Mouse (Mus musculus): ENCODE data around the gene March8.

The March8 gene

DNA sequence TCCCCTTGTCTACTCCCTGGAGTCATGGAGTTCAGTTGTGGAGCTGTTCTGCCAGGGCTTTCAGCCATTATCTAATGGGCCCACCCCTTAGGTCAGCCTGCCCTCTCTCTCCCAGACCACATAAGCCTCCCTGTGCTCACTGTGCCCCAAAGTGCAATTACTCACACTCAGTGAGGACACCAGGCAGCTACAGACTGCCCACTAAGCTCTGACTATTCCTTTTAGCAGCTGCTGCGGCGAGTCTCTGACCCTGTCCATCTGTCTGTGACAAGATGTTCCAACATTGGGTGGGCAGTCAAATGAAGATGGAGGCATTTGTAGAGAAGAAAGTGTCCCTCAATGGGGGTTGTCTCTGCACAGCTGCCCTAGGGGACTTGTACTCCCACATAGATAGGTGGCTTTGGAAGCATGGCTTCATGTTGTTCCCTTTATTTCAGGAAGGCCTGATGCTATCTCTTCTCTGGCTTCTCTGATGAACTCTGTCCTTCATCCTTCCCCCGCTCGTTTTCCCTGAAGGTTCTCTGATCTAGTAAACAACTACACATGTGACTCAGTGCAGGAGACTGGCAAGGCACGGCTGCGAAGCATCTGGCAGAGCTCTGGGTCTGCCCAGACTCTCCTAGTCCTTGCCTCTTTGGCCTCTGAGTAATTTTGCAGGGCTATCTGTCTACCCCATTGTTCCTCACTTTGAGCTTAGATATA, 70.3 kb downstream of the March8 start:
- DNase-seq (ENCODE audit: inconsistent ontology term), result no peak

DNA sequence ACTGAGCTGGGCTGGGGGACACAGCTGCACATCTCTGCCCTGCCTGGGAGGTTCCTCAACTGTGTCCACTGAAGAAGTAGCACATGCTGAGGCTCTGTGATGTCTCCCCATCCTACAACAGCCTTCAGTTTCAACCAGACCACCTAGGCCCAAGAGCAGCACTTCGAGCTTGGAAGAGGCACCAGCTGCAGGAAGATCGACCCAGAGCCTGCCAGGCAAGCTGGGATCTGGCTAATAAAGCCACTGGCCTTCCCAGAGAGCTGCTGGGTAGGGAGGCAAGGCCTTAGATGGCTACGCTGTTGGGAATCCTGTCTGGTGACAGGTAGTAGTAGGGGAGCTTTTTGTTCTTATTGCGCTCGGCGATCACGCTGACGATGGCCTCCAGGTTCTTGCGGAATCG, 72.6 kb downstream of the March8 start:
- no peak for DNase-seq (ENCODE audit: inconsistent ontology term)

DNA sequence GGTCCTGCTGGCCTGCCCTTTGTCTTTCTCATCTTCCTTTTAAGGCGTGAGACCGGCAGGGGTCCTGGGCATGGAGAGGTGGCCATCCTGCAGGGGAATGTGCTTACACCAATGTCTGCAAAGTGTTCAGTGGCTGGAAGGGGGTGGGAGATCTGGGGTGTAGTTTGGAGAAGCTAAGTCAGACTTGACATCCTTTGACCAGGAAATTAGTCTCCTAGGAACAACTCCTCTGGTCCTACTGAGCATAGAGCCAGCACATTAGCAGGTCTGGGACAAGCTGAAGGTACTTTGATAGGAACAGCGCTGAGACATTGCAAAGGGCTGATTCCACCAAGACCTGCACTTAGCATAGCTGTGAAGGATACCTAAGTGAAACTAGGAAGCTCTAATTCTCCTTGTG, 73.9 kb downstream of the March8 start:
- DNase-seq (ENCODE audit: inconsistent ontology term), result no peak

DNA sequence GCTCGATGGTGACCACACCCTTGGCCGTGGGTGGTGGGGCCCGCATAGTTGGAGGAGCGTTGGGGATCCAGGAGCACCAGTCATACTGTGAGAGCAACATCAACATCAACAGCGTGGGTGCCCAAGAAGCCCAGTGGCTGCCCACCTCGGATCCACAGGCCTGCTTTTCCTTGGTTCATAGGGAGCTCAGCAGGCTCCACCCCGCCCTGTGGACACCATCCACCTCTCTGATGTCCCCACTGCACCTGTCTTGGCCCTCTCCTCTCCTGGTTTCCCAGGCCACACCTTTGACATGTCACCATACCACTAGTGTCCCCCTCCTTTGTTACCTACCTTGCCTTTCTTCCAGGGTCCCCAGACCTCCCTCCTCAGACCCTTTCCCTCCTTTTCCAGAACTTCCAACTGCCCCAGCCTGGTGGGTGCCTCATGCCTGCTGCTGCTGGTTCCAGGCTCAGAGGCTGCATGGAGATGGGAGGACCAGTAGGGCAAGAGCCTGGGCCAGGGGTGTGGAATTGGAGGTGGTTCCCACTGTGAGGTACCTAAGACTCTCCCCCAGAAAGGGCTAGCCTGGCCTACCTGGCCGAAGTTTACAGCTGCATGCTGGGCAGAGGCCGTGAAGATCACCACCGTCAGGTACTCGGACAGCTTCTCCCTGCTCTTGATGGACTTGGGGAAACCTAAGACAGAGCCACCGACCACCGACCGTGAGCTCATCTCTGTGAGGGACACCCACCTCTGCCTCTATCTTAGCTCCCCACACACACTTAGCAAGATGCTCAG, 74.9 kb downstream of the March8 start:
- DNase-seq (ENCODE audit: inconsistent ontology term), result no peak

DNA sequence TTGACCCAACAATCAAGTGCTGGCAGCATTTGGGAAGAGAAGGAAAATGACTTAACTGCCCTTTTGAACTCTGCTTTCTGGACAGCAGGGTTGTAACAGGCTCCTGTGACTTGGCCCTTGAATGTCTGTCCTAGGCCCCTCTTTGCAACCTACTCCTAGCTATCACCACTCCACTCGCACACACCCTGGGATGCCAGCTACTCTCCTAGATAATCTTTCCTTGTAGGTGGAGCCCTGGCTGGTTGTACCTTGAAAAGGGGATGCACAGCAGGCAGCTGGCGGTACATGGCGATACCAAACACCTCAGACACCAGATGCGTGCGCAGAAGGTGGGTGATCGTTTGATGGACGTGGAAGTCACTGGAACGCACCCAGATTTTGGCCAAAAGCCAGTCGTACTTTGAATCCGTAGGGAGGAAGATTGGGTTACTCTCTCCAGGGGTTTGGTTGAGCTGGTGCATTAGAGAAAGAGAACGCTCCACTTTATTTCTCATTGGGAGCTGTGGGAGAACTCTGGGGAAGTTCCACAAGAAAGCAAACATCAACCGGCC, 77.4 kb downstream of the March8 start:
- no peak for DNase-seq (ENCODE audit: inconsistent ontology term)

DNA sequence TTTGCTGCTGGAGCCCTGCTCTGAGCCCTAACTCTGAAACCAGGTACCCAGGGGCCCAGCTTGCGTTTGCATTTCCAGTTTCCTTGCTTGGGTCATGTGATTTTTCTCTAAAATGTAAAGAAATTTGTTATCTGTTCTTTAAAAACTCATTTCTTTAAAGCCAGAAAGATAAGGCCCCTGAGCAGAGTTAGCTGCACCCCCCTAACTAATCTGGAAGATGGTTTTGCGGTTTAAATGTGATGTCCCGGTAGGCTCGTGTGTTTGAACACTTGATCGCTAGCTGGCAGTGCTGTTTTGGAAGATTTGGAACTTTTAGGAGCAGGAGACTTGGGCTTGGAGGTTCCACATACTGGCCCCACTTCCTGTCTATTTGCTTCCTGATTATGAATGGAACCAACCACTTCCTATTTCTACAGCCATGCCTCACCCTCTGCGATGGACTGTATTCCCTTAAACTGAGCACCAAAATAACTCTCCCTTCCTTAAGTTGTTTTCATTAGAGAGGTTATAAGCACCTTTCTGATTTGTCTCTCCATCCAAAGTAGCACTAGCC, 78.3 kb downstream of the March8 start:
- DNase-seq (ENCODE audit: inconsistent ontology term), result no peak

DNA sequence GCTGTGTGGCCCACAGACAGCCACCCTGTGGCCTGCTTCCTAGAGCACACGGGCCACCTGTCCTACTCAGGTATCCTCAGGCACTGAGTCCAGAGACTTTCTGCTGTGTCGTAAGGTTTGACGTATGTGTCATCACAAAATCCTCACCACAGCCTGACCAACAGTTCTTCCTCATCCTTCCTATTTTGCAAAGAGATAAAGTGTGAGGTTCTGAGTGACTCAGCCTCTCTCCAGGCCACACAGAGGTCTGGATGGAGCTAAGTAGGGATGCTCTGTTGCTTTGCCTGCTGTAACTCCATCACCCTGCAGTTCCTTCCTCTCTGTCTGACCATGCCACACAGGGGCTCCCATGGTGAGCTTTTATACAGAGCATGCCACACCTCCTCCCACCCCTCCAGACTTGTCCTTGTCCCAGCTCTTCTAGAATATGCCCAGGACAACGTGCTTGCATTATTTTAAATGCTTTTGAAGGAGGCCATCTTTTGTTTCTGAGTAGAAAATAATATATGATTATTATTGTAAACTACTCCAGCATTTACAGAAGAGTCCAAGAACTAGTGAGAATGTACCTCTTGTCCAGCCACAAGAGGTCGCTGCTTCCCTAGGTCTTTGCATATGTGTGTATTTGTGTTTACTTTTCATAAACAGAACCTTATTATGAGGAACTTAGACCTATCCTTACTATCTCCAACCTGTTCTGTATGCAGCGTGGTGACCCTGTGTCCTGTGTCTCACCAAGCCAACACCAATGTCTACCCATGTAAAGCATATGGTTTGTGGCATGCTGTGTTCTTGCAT, 79.9 kb downstream of the March8 start:
- no peak for DNase-seq (ENCODE audit: inconsistent ontology term)

DNA sequence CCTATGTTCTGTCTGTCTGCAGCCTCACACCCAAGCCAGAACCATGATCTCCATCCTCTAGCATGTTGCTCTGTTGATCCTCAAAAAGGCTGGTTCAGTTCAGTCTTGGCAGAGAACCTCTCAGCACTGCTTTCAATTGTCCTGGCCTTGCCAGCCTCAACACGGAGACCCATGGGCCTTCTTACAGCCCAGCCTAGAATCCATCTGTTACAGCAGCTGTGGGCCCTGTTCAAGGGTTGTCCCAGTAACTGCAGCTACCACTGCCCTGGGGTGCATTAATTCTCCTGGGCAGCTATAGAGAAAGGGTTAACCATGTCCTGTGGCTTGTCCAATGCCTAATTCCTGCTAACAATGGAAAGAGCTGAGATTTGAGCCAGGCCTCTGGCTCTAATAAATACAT, 80.7 kb downstream of the March8 start:
- DNase-seq (ENCODE audit: inconsistent ontology term), result no peak

DNA sequence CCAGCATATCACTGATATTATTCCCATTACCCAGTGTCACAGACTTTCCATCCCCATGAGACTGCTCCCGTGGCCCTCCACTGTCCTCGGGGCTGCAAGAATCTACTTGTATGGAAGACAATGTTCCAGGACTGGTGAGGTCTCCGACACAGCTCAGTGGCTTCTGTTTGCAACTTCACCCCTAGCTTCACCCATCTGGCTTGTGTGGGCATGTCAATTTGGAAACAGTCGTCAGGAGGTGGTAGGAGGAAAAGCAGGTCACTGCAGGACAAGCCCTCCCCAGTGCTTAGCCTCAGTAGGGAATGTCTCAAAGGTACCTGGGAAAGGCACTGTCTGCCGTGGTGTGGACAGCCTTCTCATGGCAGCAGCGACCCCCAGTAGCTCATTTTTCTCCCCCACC, 81.9 kb downstream of the March8 start:
- no peak for DNase-seq (ENCODE audit: inconsistent ontology term)

DNA sequence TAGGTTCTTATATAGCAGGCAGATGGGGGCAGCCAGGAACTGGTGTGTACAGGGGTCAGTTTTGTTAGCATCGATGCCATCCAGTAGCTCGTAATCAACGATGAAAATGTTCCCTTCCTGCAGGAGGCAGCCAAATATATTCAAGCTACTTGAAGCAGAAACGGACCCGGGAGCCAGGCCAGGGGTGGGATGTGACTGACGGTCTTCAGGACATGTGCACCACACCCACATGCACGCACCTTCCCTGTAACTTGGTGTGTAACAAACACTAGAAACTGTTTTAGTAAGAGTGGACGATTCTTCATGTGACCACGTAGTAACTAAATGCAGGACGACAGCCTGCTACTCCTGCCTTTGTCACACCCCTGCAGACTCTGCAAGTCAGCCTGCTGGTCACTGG, 82.4 kb downstream of the March8 start:
- DNase-seq (ENCODE audit: inconsistent ontology term), result no peak

DNA sequence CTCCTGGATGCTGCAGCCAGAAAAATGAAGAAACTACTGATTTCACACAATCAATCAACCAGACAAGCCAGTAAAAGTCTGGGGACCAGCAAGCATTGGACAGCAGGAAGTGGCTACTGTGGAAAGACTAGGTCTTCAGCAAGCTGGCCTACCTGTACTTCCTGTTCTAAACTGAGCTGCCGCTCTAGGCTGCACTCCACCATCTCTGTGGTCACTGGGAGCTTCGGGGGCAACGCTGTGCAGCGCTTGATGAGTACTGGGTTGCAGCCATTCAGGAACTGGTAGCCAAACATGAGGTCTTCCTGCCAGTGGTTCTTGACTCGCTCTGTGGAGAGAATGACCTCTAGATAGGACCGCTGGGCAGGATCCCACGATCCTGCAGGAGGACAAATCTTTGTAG, 85.2 kb downstream of the March8 start:
- DNase-seq (ENCODE audit: inconsistent ontology term), result no peak

DNA sequence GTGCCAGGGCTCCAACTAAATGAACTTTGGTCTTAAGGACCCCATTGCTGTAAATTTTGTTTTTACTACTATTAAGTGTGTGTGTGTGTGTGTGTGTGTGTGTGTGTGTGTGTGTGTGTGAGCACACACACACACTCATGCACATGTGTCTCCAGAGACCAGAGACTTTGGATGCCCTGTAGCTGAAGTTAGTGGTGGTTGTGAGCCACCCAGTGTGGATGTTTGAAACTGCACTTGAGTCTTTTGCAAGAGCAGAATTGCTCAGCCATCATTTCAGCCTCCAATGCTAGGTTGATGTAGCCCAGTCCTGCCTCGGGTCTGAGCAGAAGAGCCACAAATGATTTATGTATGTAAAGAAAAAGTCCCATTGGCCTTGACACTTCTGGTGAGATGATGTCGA, 85.8 kb downstream of the March8 start:
- no peak for DNase-seq (ENCODE audit: inconsistent ontology term)

DNA sequence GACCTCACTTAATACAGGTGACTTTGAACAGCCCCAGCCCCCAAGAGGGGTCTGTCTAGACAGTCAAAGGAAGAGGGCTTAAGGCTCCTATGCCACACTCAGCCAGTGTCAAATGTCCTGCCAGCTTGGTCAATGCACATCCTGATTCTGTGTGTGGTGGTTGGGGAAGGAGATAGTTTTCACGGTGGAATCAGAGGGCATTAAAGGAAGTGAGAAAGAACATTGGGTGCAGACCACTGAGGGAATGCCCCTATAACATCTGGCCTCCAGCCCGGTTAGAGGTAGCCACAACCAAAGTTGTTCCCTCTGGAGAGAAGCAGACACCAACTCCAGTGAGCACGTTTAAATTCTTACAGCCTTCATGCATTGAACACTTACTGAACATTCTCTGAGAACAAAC, 89.7 kb downstream of the March8 start:
- DNase-seq (ENCODE audit: inconsistent ontology term), result no peak

DNA sequence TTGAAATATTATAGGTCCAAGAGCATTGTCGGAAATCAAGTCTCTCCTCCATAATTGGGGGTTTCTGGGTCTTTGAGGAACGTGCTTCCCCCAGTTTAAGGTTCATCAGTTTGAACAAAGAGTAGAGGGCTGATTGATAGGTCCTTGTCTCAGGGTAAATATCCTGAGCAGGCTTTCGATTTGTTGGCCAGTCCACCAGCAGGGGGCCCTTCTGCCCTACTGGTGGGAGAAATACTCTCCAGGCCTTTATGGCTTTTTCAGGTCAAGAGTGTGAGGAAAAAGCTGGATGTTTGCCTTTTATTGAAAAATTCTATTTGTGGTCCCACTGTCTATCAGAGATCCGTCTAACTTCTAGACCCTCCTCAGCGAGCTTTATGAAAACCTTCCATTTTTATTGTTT, 90.5 kb downstream of the March8 start:
- DNase-seq (ENCODE audit: inconsistent ontology term), result no peak

DNA sequence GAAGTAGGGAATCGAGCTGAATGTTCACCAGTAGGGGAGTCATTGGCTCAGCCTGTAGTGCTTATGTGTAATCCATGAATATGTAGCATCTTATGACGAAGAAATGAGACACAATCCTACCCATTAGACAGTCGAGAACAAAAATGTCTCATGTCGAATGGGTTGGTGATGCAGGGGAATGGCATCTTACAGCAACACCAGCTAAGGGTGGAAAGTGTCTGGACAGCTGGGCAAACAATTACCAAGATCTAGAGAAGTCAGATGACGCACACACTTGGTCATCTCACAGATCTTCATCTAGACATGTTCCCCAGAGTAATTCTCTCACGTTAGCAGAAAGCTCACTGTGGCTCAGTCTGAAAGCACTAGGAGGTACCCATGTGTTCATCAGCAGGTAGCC, 101.0 kb downstream of the March8 start:
- DNase-seq (ENCODE audit: inconsistent ontology term), result no peak

DNA sequence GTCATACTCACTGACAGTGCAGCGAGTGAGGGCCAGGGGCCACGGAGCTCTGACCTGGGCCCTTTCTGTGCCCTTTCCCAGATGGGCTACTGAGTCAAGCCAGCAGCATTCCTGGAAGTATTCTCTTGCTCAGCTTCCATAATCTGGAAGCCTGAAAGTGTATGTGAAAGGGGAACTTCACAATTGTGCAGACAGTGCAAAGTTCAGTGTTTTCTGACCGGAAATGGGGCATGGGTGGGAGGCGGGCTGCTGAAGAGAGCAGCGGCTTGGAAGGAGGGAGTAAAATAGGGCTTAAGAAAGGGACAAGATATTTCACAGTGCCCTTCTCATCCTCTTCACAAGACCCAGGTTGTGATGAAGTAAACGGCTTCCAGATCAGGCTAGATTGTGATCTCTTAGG, 101.7 kb downstream of the March8 start:
- no peak for DNase-seq (ENCODE audit: inconsistent ontology term)

DNA sequence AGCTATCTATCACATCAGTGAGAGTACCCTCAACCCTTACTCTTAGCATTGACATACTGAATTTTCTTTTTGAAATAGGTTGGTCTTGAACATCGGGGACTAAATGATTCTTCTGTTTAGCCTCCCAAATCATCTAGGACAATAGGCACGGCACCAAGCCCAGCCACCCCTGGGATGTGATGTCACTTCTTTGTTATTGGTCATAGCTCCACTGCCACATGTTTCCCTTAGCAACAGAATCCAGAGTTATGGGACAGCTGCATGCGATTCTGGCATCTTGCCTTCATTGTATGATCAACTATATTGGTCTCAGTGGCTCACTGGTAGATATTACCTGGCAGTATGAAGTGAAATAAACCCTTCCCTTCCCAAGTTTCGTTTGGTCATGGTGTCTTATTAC, 102.6 kb downstream of the March8 start:
- no peak for DNase-seq (ENCODE audit: inconsistent ontology term)

DNA sequence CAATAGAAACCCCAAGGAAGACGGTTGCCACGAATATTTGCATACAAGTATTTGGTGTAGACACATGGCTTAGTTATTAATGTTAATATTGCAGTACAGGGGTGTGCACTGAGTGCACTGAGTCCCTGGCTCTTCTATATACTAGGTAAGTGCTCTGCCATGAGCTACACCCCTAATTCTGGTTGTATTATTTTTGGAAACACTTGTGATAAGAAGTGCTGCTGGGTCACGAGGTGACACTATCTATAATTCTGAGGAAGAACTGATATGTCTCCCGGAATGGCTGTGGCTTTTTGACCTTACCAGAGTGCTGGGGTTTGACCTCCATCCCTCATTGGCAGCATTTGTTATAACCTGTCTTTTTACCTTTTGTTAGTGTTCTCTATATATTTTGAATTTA, 103.0 kb downstream of the March8 start:
- no peak for DNase-seq (ENCODE audit: inconsistent ontology term)

DNA sequence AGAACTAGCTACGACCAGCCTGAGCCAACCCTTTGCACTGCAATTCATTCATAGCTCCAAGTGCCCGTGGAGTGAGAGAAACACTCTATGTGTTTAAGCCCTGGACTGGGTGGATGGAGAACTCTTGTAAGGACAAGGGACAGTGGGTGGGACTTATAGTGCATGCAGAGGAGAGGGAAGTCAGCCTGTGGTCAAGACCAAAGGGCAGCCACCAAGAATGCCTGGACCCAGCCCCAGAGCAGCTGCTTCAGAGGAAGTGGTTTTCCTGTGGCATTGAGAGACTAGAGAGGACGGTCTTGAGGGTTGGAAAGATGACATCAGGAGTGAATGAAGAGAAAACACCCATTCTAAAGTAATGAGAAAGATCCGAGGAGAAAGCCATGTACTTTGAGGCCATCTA, 118.0 kb downstream of the March8 start:
- DNase-seq (ENCODE audit: inconsistent ontology term), result peak; percentile 6

DNA sequence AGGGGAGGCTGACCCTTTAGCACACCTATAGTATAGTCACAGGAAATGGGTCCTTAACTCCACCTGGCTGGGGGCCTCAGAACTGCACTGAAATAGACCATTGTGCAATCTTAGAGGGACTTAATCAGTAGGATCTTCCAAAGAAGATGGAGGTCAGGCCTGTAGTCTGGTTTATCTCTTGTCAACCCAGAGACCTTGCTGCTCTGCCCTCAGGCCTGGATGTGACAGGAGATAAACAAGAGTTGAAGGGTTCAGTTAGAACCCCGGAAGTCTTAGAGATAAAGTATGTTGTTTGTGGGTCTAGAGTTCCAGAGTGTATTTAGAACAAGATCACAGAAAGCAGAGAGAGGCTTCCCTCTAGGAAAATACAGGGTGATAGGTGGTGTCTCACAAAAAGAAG, 118.7 kb downstream of the March8 start:
- DNase-seq (ENCODE audit: inconsistent ontology term), result no peak

DNA sequence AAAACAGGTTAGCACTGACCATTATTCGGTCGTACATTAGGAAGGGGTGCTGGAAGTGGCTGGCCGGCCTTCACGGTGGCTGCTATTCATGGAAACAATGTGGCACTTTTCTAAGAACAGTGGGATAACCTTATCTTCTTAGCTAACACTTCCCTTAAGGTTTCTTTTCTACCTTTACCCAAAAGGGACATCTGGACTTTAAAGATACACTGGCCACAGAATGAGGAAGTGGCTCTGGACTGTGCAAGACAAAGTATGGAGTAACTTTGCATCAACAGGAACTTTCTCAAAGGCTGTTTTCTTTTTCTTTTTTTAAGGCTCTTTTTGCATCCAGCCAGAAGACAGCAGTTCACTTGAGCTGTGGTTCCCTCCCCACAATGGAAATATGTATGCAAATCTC, 120.9 kb downstream of the March8 start:
- no peak for DNase-seq (ENCODE audit: inconsistent ontology term)

Measured in Muller cell, postnatal 12 days (primary cell).